Mouse (Mus musculus) thymus, postnatal 0 days (tissue): ENCODE data around the gene Angptl7. TPM values are rescaled to one million over a fixed set of nuclear protein-coding genes. Genes with fewer than 3 reads are reported as not detected.

Source experiments
- DNase-seq: peaks from one replicate; pipeline ENCODE4 v3.0.0-alpha.2; 2015; ENCODE audit warnings: low spot score
- polyA plus RNA-seq: library from polyadenylated mRNA; unstranded; fragments of >200 nt; fragmentation: Nextera tagmentation; extraction: Ambion mirVana; gene quantifications from 2 replicates; pipeline ENCODE4 v1.2.1, GENCODE M21; 2015

Angptl7 gene
- polyA plus RNA-seq, 1 experiment from 2014 or later: 1.1 TPM

- DNase-seq: no peak
These were observed 4.2 kb downstream of the Angptl7 start for GRCm38 (mm10) chr4:148495874-148496689.

- no peak for DNase-seq
These were observed 5.1 kb downstream of the Angptl7 start for GRCm38 (mm10) chr4:148495160-148495559.

GRCm38 (mm10) chr4:148491448-148491847, 8.8 kb downstream of the Angptl7 start:
- DNase-seq: no peak

GRCm38 (mm10) chr4:148490502-148490901, 9.8 kb downstream of the Angptl7 start:
- no peak for DNase-seq

- no peak for DNase-seq
These were observed 12.4 kb downstream of the Angptl7 start for GRCm38 (mm10) chr4:148487841-148488240.

GRCm38 (mm10) chr4:148484511-148484910, 15.7 kb downstream of the Angptl7 start:
- DNase-seq: no peak

- DNase-seq: no peak
These were observed 18.6 kb downstream of the Angptl7 start for GRCm38 (mm10) chr4:148481557-148482168.

- no peak for DNase-seq
These were observed 20.0 kb downstream of the Angptl7 start for GRCm38 (mm10) chr4:148480245-148480644.

GRCm38 (mm10) chr4:148473496-148473895, 26.8 kb downstream of the Angptl7 start:
- no peak for DNase-seq

GRCm38 (mm10) chr4:148472436-148473174, 27.7 kb downstream of the Angptl7 start:
- no peak for DNase-seq

- no peak for DNase-seq
These were observed 28.9 kb downstream of the Angptl7 start for GRCm38 (mm10) chr4:148471363-148471806.

- no peak for DNase-seq
These were observed 30.6 kb downstream of the Angptl7 start for GRCm38 (mm10) chr4:148469487-148470252.

- DNase-seq: no peak
These were observed 31.9 kb downstream of the Angptl7 start for GRCm38 (mm10) chr4:148468396-148468795.

GRCm38 (mm10) chr4:148466511-148467079, 33.7 kb downstream of the Angptl7 start:
- DNase-seq: no peak

- peak; percentile 16 for DNase-seq
These were observed 35.4 kb downstream of the Angptl7 start for GRCm38 (mm10) chr4:148464869-148465268.

GRCm38 (mm10) chr4:148464301-148464700, 36.0 kb downstream of the Angptl7 start:
- DNase-seq: no peak

- DNase-seq: no peak
These were observed 36.9 kb downstream of the Angptl7 start for GRCm38 (mm10) chr4:148463208-148463960.

GRCm38 (mm10) chr4:148462717-148463116, 37.5 kb downstream of the Angptl7 start:
- DNase-seq: no peak

- no peak for DNase-seq
These were observed 38.5 kb downstream of the Angptl7 start for GRCm38 (mm10) chr4:148461772-148462171.

GRCm38 (mm10) chr4:148460656-148461284, 39.5 kb downstream of the Angptl7 start:
- DNase-seq: no peak
